Comparison of ENCODE assay signal across 8 mouse cellular contexts in the genomic region with DNA sequence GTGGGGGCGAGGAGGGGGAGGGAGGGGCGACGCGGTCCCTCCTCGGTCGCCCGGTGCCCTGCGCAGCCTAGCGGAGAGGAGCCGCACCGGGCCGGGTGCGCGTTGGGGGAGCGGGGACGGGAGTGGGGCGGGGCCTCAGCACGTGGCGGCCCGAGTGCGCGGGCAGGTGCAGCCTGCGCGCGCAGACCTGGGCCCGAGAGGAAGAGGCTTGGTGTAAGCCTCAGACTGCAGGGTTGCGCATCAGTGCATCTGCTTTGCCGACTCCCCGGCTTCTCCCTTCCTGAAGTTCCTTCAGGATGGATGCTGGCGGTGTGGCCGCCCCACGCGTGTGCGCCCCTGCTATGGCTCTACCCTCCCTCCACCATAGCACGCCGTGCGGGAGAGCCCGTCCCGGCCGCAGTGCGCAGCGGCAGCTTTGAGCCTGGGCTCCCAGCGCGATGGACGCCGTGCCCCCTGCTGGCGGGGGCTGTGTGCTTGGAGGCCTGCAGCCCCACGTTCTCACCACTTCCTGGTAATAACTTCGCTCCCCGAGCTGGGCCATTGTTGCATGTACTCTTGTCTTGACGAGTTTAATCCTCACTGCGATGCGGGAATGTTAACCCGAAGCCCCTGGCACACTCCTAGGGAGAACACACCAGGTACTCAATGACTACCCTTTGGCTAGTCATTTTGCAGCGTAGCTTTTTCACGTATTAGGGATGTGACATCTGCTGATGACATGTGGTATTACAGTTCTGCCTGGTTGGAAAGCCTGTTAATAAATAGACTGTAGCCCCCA. TPM values are rescaled to one million over a fixed set of nuclear protein-coding genes. Genes with fewer than 3 reads are reported as not detected.
DNase-seq lines count a peak whose midpoint lies in the region; ATAC-seq and TF ChIP-seq lines count a peak whose summit lies in the region.

A gene (minus strand): TSS at position 103 of the 778 bp plus-strand sequence.

- DNase-seq in MN1 (ENCODE audit: low spot score): peak; percentile 84
- peak; percentile 71 to 79 for DNase-seq in cerebellum, adult 18-20 months
- peak; percentile 82 to 85 for DNase-seq in heart, postnatal 36 days
- DNase-seq in layer of hippocampus, adult 2 months (ENCODE audit: low spot score in 2 of 2): peak; percentile 66 to 77
- DNase-seq in lung, adult 2 months: peak; percentile 80
- DNase-seq in thymus, adult 18-20 months: peak; percentile 90 to 91

- H3K9ac ChIP-seq in forebrain, embryonic 16.5 days (replicated peaks; ENCODE audit: low read depth, low read length): peak within 1 kb of the TSS; percentile 93
- H3K9ac ChIP-seq in neural tube, embryonic 15.5 days (replicated peaks): peak within 1 kb of the TSS; percentile 76

- H3K27ac ChIP-seq in forebrain, embryonic 16.5 days (ENCODE audit: low read length): peak within 1 kb of the TSS; percentile 97
- H3K27ac ChIP-seq in layer of hippocampus, adult 2 months: peak within 1 kb of the TSS; percentile 90
- H3K27ac ChIP-seq in neural tube, embryonic 15.5 days (replicated peaks): peak within 1 kb of the TSS; percentile 89

- peak; percentile 80 for TF ChIP-seq CTCF in layer of hippocampus, adult 2 months (conservative IDR thresholded peaks at IDR 0.05)
- TF ChIP-seq CTCF in lung, adult 2 months (IDR thresholded peaks at IDR 0.05; ENCODE audit: insufficient read depth, low read length): peak; percentile 52

- TF ChIP-seq POLR2A in lung, adult 2 months (IDR thresholded peaks at IDR 0.05; ENCODE audit: borderline replicate concordance, extremely low read depth, low read depth, low read length): no peak

- peaks cover 37% of the 10 kb centered on the region for H3K4me1 ChIP-seq in forebrain, embryonic 16.5 days (replicated peaks; ENCODE audit: control insufficient read depth, insufficient read depth, low read length)
- H3K4me1 ChIP-seq in lung, adult 2 months (ENCODE audit: control insufficient read depth, insufficient read depth, low read length): peaks cover 13% of the 10 kb centered on the region; the same call in 1 of the 2 replicates
- H3K4me1 ChIP-seq in neural tube, embryonic 15.5 days: peaks cover 40% of the 10 kb centered on the region

- intact Hi-C loops in heart, postnatal 36 days (cut with DNase I): loop anchor here (1.0 kb wide), 3 partner anchors 71 to 93 kb away; no protein-coding TSS in a partner anchor

- WGBS in forebrain, embryonic 16.5 days: under 1% methylated on average over 44 of the region's 56 CpGs
- WGBS in lung, adult 2 months: under 1% methylated on average over 53 of the region's 56 CpGs
- WGBS in neural tube, embryonic 15.5 days: under 1% methylated on average over 53 of the region's 56 CpGs

- peak within 1 kb of the TSS; percentile 88 for H3K4me3 ChIP-seq in forebrain, embryonic 16.5 days (replicated peaks; ENCODE audit: low read length)
- peak within 1 kb of the TSS; percentile 69 for H3K4me3 ChIP-seq in layer of hippocampus, adult 2 months
- H3K4me3 ChIP-seq in lung, adult 2 months (replicated peaks; ENCODE audit: extremely low read depth, low read depth, low read length): peak within 1 kb of the TSS; percentile 72
- H3K4me3 ChIP-seq in neural tube, embryonic 15.5 days (replicated peaks): peak within 1 kb of the TSS; percentile 64

- H3K4me2 ChIP-seq in forebrain, embryonic 16.5 days (ENCODE audit: low read length): peak within 1 kb of the TSS; percentile 78
- peak within 1 kb of the TSS; percentile 91 for H3K4me2 ChIP-seq in neural tube, embryonic 15.5 days

- peak; percentile 88 for ATAC-seq in forebrain, embryonic 16.5 days
- ATAC-seq in neural tube, embryonic 15.5 days (ENCODE audit: low FRiP score): peak; percentile 92

- H3K9me3 ChIP-seq in forebrain, embryonic 16.5 days (ENCODE audit: control insufficient read depth, low read length): no peaks in the 10 kb centered on the region
- H3K9me3 ChIP-seq in neural tube, embryonic 15.5 days (replicated peaks): no peaks in the 10 kb centered on the region

- H3K27me3 ChIP-seq in forebrain, embryonic 16.5 days (replicated peaks; ENCODE audit: control insufficient read depth, insufficient read depth, low read length): no peaks in the 10 kb centered on the region
- no peaks in the 10 kb centered on the region for H3K27me3 ChIP-seq in neural tube, embryonic 15.5 days (replicated peaks)

- no peaks in the 10 kb centered on the region for H3K36me3 ChIP-seq in forebrain, embryonic 16.5 days (ENCODE audit: control insufficient read depth, insufficient read depth)
- no peaks in the 10 kb centered on the region for H3K36me3 ChIP-seq in neural tube, embryonic 15.5 days

RNA-seq across cellular contexts. Expression of the gene that starts here (rescaled TPM):
- 18.1 and 20.7 TPM in 2 replicates for polyA plus RNA-seq in forebrain, embryonic 16.5 days (2015; fragmentation: Nextera tagmentation; extraction: Ambion mirVana)
- 1 to 10 TPM; 6.2 to 7.0 TPM for total RNA-seq in heart, postnatal 36 days (2021)
- total RNA-seq in layer of hippocampus, adult 2 months (2021): 10 to 100 TPM; 24.3 to 33.7 TPM
- polyA plus RNA-seq in lung, adult 2 months (2012; rRNA removed): 19.2 and 19.7 TPM in 2 replicates
- 9.6 and 10.1 TPM in 2 replicates for polyA plus RNA-seq in neural tube, embryonic 15.5 days (2015; fragmentation: Nextera tagmentation; extraction: Ambion mirVana)

Comparison
In these comparisons a context has a peak if more than half of its experiments do, and no peak if none do; other contexts are left out.
1. Peak in every context shown above with its lines: DNase-seq, ATAC-seq, H3K4me3 ChIP-seq and H3K27ac ChIP-seq.